Mouse (Mus musculus) heart, embryonic 15.5 days (tissue): ENCODE results near the gene Ubr1. TPM values are rescaled to one million over a fixed set of nuclear protein-coding genes. Genes with fewer than 3 reads are reported as not detected.
A peak's percentile ranks its signal among the peaks of the same experiment; 100 is the strongest.

ENCODE experiments used
- ATAC-seq: fragments of 200-750 bp; cut with Nextera tagmentation; replicated peaks from 2 replicates; pipeline ENCODE4 v1.8.0; 2017; ENCODE audit warnings: low read depth, moderate TSS enrichment; ENCODE audit not compliant: insufficient number of reproducible peaks, insufficient read depth, low FRiP score
- H3K27ac ChIP-seq: fragments of 300-500 bp; sonication (generic); 2 replicates; pipeline ENCODE4 v1.5.1; 2015; ENCODE audit warnings: mild to moderate bottlenecking, inconsistent platforms
- H3K27me3 ChIP-seq: fragments of 300-500 bp; sonication (generic); 2 replicates; pipeline ENCODE4 v1.6.1; 2015; ENCODE audit warnings: inconsistent platforms
- H3K36me3 ChIP-seq: fragments of 300-500 bp; sonication (generic); 2 replicates; pipeline ENCODE4 v1.6.1; 2015; ENCODE audit warnings: mild to moderate bottlenecking, inconsistent platforms
- H3K4me1 ChIP-seq: fragments of 300-500 bp; sonication (generic); replicated peaks from 2 replicates; pipeline ENCODE4 v1.6.1; 2015; ENCODE audit warnings: inconsistent platforms
- H3K4me2 ChIP-seq: fragments of 300-500 bp; sonication (generic); 2 replicates; pipeline ENCODE4 v1.6.1; 2015; ENCODE audit warnings: inconsistent platforms, mild to moderate bottlenecking, moderate library complexity
- H3K4me3 ChIP-seq: fragments of 300-500 bp; sonication (generic); 2 replicates; pipeline ENCODE4 v1.5.1; 2015; ENCODE audit warnings: mild to moderate bottlenecking, inconsistent platforms
- H3K9ac ChIP-seq: fragments of 300-500 bp; sonication (generic); 2 replicates; pipeline ENCODE4 v1.6.1; 2015; ENCODE audit warnings: mild to moderate bottlenecking, inconsistent platforms
- H3K9me3 ChIP-seq: fragments of 300-500 bp; sonication (generic); replicated peaks from 2 replicates; pipeline ENCODE4 v1.6.1; 2016; ENCODE audit warnings: inconsistent platforms
- WGBS: fragments of 180-500 bp; shearing (Covaris S2); methylation state at CpG from one replicate; pipeline ENCODE4 v1.1.7; 2015; ENCODE audit warnings: mixed read lengths; 5-methylcytosine and 5-hydroxymethylcytosine counted together
- polyA plus RNA-seq: library from polyadenylated mRNA; unstranded; fragments of >200 nt; fragmentation: Nextera tagmentation; extraction: Ambion mirVana; gene quantifications from 2 replicates; pipeline ENCODE4 v1.2.1, GENCODE M21; 2015

Gene Ubr1
- 17.5 and 21.3 TPM in 2 replicates for polyA plus RNA-seq

DNA sequence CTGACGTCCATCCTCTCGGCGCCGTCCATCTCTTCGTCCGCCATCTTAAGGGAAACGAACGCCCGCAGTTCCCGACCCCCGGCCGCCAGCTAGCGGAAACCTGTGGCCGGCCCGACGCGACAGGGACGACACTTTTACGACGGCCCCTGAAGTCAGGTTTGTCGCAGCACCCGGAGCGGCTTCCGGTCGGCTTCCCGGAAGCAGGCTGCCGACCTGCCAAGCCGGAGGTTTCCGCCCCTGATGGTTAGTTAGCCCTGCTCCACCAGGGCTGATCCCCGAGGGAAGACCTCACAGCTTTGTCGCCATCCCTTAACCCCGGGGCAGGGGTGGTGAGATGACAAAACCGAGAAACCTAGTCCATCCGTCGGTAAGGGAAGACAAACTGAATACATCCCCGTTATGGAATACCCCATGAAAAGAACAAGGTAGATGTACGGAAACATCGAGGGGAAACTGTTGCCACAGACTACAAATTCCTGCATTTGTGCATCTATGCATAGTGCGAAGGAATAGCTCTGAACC is at the start of gene Ubr1:
Gene Ubr1 (minus strand): TSS at position 157 of the 522 bp plus-strand sequence.
- under 1% methylated on average over 39 of the region's 39 CpGs for WGBS
- H3K27ac ChIP-seq = peak within 1 kb of the TSS; percentile 70
- H3K36me3 ChIP-seq = no peaks in the 10 kb centered on the region
- H3K9ac ChIP-seq = peak within 1 kb of the TSS; percentile 63
- H3K9me3 ChIP-seq = no peaks in the 10 kb centered on the region
- H3K27me3 ChIP-seq = no peaks in the 10 kb centered on the region
- ATAC-seq = peak; percentile 86
- peak within 1 kb of the TSS; percentile 73 for H3K4me2 ChIP-seq
- peaks cover 13% of the 10 kb centered on the region for H3K4me1 ChIP-seq
- peak within 1 kb of the TSS; percentile 76 for H3K4me3 ChIP-seq

DNA sequence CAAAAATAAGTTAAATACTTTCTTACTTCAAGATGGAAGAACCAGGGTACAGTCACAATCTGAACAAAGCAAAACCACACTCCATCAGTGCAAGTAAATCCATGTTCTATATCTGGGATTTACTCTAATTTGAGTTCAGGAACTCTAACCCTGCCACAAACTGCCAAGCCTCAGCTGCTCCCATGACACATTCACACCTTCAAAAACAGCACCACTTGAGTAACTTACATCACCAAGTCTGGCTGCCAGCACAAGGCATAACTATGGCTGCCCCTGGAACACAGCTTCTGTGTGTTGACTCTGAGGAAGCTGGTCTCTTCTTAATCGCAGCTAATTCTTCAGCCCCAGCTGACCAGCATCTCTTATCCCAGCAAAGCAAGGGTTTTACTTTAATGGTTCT is 46.6 kb upstream of the Ubr1 start:
- Histone ChIP-seq H3K27me3 (no peaks in the 10 kb centered on the region), H3K4me3 (no peak overlapping the region), H3K9ac (no peak overlapping the region), H3K27ac (no peak overlapping the region; the same call in 1 of the 2 replicates), H3K4me2 (no peak overlapping the region), H3K4me1 (no peaks in the 10 kb centered on the region), H3K36me3 (peaks cover 23% of the 10 kb centered on the region), H3K9me3 (no peaks in the 10 kb centered on the region)
- 71% methylated on average over 1 of the region's 1 CpGs for WGBS
- ATAC-seq = no peak

DNA sequence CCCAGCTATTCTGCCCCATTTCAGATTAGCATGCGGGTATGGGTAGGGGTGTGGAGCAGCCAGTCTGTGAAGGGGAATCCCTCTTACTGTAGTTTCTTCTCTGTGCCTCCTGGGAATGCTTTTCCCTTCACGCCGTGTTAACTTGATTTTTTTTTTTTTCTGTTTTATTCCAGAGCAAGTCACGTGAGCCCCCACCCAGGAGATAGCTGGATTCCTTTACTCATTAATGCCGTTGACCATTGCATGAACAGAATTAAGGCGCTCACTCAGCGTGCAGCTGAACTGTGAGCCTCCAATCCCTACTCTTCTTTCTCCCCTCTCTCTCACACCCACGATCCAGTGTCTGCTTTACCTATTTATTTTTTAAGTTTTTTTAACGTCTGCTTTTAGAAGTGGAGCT is 45.7 kb upstream of the Ubr1 start:
- H3K4me2 ChIP-seq = no peak overlapping the region
- ATAC-seq = no peak
- no peaks in the 10 kb centered on the region for H3K27me3 ChIP-seq
- H3K4me3 ChIP-seq = no peak overlapping the region
- H3K9me3 ChIP-seq = no peaks in the 10 kb centered on the region
- WGBS = 74% methylated on average over 9 of the region's 9 CpGs
- no peak overlapping the region for H3K27ac ChIP-seq
- peaks cover 27% of the 10 kb centered on the region for H3K36me3 ChIP-seq
- no peaks in the 10 kb centered on the region for H3K4me1 ChIP-seq
- no peak overlapping the region for H3K9ac ChIP-seq

DNA sequence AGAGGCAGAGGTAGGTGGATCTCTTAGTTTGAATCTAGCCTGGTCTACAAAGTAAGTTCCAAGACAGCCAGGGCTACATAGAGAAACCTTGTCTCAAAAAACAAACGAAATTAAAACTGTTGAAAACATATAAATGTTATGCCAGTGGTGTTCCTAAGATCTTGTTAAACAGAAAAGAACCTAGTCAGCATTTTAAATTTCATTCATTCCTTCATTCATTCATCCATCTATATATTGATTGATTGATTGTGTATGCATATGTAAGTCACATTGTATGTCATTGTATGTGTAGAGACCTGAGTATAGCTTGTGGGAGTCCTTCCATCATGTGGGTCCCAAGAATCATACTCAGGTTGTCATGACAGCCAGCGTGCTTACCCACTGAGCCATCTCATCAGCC is 45.0 kb upstream of the Ubr1 start:
- H3K36me3 ChIP-seq = peaks cover 27% of the 10 kb centered on the region
- H3K27me3 ChIP-seq = no peaks in the 10 kb centered on the region
- no peak for ATAC-seq
- no peak overlapping the region for H3K4me2 ChIP-seq
- H3K4me1 ChIP-seq = no peaks in the 10 kb centered on the region
- no peaks in the 10 kb centered on the region for H3K9me3 ChIP-seq
- no peak overlapping the region for H3K9ac ChIP-seq
- no peak overlapping the region for H3K4me3 ChIP-seq
- H3K27ac ChIP-seq = no peak overlapping the region
- 69% methylated on average over 2 of the region's 2 CpGs for WGBS

DNA sequence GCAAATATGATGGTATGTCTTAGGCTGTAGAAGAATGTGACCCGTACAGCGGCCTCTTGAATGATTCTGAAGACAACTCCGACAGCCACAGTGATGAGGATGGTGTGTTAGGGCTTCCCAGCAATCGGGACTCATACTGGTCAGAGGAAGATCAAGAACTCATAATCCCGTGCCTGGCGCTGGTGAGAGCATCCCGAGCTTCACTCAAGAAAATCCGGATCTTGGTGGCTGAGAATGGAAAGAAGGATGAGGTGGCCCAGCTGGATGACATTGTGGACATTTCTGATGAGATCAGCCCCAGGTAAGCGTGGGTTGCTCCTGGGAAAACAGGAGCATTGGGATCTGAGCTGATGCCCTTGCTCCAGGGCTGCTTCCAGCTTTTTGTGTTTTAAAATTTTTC is 42.2 kb upstream of the Ubr1 start:
- Histone ChIP-seq H3K9ac (no peak overlapping the region), H3K27me3 (no peaks in the 10 kb centered on the region), H3K9me3 (no peaks in the 10 kb centered on the region), H3K4me1 (peaks cover 8% of the 10 kb centered on the region), H3K27ac (no peak overlapping the region), H3K4me3 (no peak overlapping the region), H3K4me2 (no peak overlapping the region), H3K36me3 (peaks cover 23% of the 10 kb centered on the region)
- ATAC-seq = no peak
- 85% methylated on average over 9 of the region's 9 CpGs for WGBS

DNA sequence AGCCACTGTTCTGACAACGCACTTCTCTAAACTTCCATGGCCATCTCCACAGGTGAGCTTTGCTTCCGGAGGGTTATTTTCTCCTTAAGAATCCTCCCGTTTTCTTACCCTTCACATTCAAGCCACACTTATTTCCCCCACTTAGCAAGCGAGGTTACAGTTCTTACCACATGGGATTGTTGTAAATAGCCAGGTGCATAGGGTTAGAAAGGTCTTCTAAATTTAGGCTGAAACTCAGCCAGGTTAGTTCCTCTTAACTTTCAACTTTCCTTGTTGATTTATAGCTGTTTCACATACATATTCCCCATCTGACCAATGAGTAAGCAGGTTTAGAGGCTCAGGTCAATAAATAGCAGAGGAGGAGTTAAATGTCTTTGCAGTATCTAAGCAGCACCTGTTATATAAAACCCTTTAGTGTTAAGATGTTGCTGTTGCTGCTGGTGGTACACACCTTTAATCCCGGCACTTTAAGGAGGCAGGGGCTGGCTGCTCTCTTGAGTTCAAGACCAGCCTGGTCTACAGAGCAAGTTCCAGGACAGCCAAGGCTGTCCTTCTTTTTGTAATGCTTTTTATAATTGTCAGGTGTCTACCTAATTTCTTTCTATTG is 38.7 kb upstream of the Ubr1 start:
- Histone ChIP-seq H3K27ac (no peak overlapping the region), H3K4me2 (peak overlapping the region; percentile 86), H3K4me1 (peaks cover 8% of the 10 kb centered on the region), H3K9ac (peak overlapping the region; percentile 70; the same call in 1 of the 2 replicates), H3K27me3 (no peaks in the 10 kb centered on the region), H3K9me3 (no peaks in the 10 kb centered on the region), H3K4me3 (peak overlapping the region; percentile 85), H3K36me3 (0 out of 2 replicates have a peak, but pooled peaks cover 15% of the 10 kb centered on the region)
- 23% methylated on average over 5 of the region's 5 CpGs for WGBS
- ATAC-seq = no peak

DNA sequence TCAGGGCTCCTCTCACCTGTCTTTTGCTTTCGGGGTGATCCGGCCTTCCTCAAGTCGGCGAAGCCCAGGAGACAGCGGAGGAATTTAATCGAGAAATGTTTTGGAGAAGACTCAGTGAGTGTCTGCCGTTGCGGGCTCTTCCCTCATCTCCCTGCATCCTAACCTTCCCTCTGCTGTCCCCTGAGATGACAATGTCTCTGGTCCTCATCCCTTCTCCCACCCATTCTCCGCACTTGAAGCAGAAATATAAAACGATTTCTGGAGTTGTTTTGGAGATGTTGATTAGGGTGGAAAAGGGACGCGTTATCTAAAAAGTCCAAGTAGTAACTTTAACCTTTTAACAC is 38.1 kb upstream of the Ubr1 start:
- H3K4me2 ChIP-seq = peak overlapping the region; percentile 86
- no peak for ATAC-seq
- H3K9ac ChIP-seq = peak overlapping the region; percentile 70
- H3K36me3 ChIP-seq = 0 out of 2 replicates have a peak, but pooled peaks cover 12% of the 10 kb centered on the region
- H3K27me3 ChIP-seq = no peaks in the 10 kb centered on the region
- no peak overlapping the region for H3K27ac ChIP-seq
- peak overlapping the region; percentile 85 for H3K4me3 ChIP-seq
- WGBS = under 1% methylated on average over 12 of the region's 12 CpGs
- H3K4me1 ChIP-seq = peaks cover 8% of the 10 kb centered on the region
- no peaks in the 10 kb centered on the region for H3K9me3 ChIP-seq

DNA sequence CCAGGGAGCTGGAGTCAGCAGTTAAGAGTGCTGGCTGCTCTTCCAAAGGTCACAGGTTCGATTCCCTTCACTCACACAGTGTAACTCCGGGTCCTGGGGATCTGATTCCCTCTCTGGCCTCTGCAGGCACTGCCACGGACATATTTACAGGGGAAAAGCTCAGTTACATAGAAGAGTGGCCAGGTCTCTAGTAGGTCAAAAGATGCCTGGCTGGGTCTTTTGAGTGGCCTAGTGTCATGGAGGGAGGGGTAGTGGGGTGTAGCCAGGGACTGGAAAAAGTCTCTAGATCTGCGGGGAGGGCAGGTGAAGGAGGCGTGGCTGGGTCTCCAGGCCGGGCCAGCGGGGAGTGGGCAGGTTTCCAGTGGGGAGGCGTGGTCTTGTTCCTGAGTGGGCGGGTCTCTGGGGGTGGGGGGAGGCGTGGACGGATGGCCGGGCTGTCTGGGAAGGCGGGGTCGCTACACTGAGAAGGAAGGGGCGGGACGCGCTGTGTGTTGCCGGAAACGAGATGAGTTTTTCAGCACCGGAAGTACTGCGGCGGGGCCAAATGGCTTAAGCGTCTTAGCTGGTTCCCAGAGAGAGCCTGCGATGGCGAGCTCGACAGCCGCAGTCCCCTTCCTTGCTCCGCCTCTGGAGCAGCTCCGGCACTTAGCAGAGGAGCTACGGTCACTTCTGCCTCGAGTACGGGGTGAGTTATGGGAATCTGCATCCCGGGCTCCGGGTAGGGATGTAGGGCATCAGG is 37.6 kb upstream of the Ubr1 start, which contains the start of gene Ccndbp1:
Gene Ccndbp1 (plus strand): TSS at position 479 of the 739 bp plus-strand sequence.
- WGBS = 2% methylated on average over 34 of the region's 34 CpGs
- H3K4me1 ChIP-seq = peaks cover 8% of the 10 kb centered on the region

DNA sequence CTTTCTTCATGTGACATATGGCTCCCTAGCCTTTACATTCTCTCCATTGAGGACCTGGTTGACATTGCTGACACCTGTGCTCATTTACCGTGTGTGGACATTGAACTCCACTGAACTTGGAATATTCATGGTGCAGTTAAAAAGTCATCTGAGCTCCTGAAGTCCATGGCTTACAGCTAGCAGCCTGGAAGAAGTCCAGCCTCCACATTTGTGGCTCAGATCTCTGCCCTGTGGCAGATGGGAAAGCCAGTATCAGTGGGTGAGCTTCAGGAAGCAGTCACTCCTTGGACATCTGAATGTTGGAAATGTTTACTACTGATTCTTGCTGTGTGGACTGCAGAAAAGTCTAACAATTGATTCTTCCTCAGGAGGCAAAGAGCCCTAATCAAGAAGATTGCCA is 36.5 kb upstream of the Ubr1 start:
- H3K27ac ChIP-seq = no peak overlapping the region
- no peaks in the 10 kb centered on the region for H3K9me3 ChIP-seq
- ATAC-seq = no peak
- H3K27me3 ChIP-seq = no peaks in the 10 kb centered on the region
- no peak overlapping the region for H3K4me3 ChIP-seq
- H3K9ac ChIP-seq = no peak overlapping the region
- H3K4me1 ChIP-seq = peaks cover 8% of the 10 kb centered on the region
- 83% methylated on average over 1 of the region's 1 CpGs for WGBS
- no peak overlapping the region for H3K4me2 ChIP-seq
- H3K36me3 ChIP-seq = 0 out of 2 replicates have a peak, but pooled peaks cover 3% of the 10 kb centered on the region

More for the DNA sequence above, 37.6 kb upstream of the Ubr1 start, which contains the start of gene Ccndbp1:
- Histone ChIP-seq H3K4me3 (peak within 1 kb of the TSS; percentile 85), H3K4me2 (peak within 1 kb of the TSS; percentile 86), H3K9me3 (no peaks in the 10 kb centered on the region), H3K27me3 (no peaks in the 10 kb centered on the region), H3K27ac (no peak within 1 kb of the TSS; the same call in 1 of the 2 replicates), H3K9ac (peak within 1 kb of the TSS; percentile 70), H3K36me3 (0 out of 2 replicates have a peak, but pooled peaks cover 11% of the 10 kb centered on the region)
- ATAC-seq = peak; percentile 97

DNA sequence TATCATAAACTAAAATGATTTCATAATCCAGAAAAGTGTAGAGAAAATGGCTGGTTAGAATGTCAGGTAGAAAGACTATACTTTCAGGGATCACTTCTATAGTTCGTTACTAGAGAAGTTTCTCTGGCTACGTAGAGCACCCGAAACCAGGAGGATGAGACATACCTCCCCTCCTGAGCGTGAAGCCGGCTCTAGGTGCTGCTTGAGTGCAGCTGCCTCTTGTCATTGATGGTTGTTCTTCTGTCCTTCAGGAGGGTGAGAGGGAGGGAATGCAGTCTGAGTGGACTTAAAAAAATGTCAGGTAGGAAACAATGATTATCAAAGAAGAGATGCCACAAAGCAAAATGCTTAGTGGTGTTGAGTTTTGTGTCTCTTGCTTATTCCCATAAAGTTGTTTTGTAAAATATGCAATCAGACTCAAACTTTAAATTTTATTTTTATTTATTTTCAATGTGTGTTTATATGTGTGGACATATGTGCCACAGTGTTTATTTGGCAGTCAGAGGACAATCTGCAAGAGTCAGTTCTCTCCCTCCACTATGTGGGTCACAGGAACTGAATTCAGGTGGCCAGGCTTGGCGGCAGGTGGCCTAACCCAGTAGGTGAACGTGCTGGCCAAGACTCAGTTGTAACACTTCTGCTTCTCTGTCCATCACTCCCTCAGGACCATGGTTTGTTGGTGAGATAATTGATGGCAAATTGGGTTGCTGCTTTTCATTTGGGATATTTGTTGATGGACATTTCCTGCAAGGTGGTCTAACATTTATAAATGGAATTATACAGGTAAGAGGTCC is 33.7 kb upstream of the Ubr1 start:
- Histone ChIP-seq H3K4me2 (no peak overlapping the region), H3K27ac (no peak overlapping the region), H3K9ac (no peak overlapping the region), H3K36me3 (no peaks in the 10 kb centered on the region), H3K27me3 (no peaks in the 10 kb centered on the region), H3K9me3 (no peaks in the 10 kb centered on the region), H3K4me3 (no peak overlapping the region), H3K4me1 (peaks cover 5% of the 10 kb centered on the region)
- no peak for ATAC-seq
- WGBS = 77% methylated on average over 7 of the region's 7 CpGs

DNA sequence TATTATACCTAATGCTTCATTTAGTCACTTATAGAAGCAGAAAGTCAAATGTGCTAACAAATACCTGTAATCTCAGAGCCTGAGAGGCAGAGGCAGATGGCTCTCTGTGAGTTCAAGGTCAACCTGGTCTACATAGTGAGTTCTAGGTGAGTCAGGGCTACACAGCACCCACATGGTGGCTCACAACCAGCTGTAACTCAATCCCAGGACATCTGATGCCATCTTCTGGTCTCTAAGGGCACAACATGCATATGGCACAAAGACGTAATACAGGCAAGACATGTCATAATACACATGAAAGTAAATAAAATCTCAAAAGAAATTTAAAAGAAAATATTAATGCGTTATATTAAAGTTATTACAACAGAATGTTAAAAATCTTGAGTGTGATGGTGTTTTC is 33.1 kb upstream of the Ubr1 start:
- no peaks in the 10 kb centered on the region for H3K9me3 ChIP-seq
- H3K9ac ChIP-seq = no peak overlapping the region
- ATAC-seq = no peak
- no peak overlapping the region for H3K27ac ChIP-seq
- no peaks in the 10 kb centered on the region for H3K27me3 ChIP-seq
- no peak overlapping the region for H3K4me2 ChIP-seq
- no peak overlapping the region for H3K4me3 ChIP-seq
- H3K36me3 ChIP-seq = no peaks in the 10 kb centered on the region
- no peaks in the 10 kb centered on the region for H3K4me1 ChIP-seq
- WGBS = 61% methylated on average over 2 of the region's 2 CpGs
